Mouse (Mus musculus) thymus, adult 2 months (tissue): ENCODE measurements around the gene Stab2.

Experiments used
- CTCF ChIP-seq: fragments of 200-500 bp; IDR thresholded peaks from 2 replicates; pipeline ENCODE4 v1.5.1; 2012; ENCODE audit warnings: mild to moderate bottlenecking, control low read depth, low read length, moderate library complexity, borderline replicate concordance; ENCODE audit not compliant: control insufficient read depth, poor library complexity, insufficient read depth; ENCODE audit errors: extremely low read depth
- POLR2A ChIP-seq: fragments of 200-500 bp; IDR thresholded peaks from 2 replicates; pipeline ENCODE4 v1.6.1; 2012; ENCODE audit warnings: mild to moderate bottlenecking, low read length, control low read depth, moderate library complexity; ENCODE audit not compliant: control insufficient read depth, poor library complexity, insufficient read depth; ENCODE audit errors: extremely low read depth

DNA sequence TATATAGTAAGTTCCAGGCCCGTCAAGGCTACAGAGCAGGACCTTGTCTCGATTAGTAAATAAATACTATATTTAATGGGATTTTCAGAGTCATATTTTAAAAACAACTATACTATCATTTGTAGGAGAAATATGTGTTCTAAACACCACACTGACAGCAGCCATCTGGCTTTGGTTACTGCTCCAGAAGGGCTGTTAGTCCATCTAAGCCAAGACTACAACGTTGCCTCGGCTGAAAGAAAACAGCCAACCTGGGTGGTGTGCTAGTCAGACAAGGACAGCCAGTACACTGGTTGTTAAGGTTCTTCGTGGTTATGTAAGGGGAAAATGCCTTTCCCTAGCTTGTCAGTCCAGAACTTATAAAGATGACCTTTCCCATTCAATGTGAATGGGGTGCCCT is 165.2 kb downstream of the Stab2 start:
- no peak for TF ChIP-seq POLR2A
- TF ChIP-seq CTCF, result no peak
